Mouse (Mus musculus): ENCODE data around the gene Olfr1209. TPM values are rescaled to one million over a fixed set of nuclear protein-coding genes. Genes with fewer than 3 reads are reported as not detected.

The Olfr1209 gene
- total and polyA plus RNA-seq, 3 experiments: not detected

- H3K36me3 ChIP-seq (replicated peaks in 1 of 2; ENCODE audit: control insufficient read depth in 1 of 2, insufficient read depth in 1 of 2, low read length in 1 of 2): no peaks in the 10 kb centered on the region
- dilution Hi-C loops (cut with MboI; ENCODE audit: extremely low pct_ligation_motif_present, extremely low pct_unique_long_range_greater_than_20kb, low sequenced_read_pairs): no loop called here
- H3K27me3 ChIP-seq (replicated peaks): no peaks in the 10 kb centered on the region
- H3K27ac ChIP-seq (ENCODE audit: insufficient read depth, low read depth): no peak within 1 kb of the TSS
- H3K4me2 ChIP-seq (ENCODE audit: insufficient read depth, low read depth, poor library complexity, severe bottlenecking): no peak within 1 kb of the TSS
- in situ Hi-C loops (cut with MboI; ENCODE audit: low pct_ligation_motif_present, low pct_unique_long_range_greater_than_20kb, low sequenced_read_pairs): no loop called here
- H3K4me3 ChIP-seq (replicated peaks in 1 of 3; ENCODE audit: low read depth in 2 of 3, low read length in 2 of 3, poor library complexity in 1 of 3): no peak within 1 kb of the TSS
- no peak within 1 kb of the TSS for H3K9ac ChIP-seq (ENCODE audit: insufficient read depth, low read depth)
- DNase-seq (ENCODE audit: extremely low read depth): no peak
- TF ChIP-seq JUND (conservative IDR thresholded peaks at IDR 0.05; ENCODE audit: low read depth, low read length): no peak
- no peak for TF ChIP-seq POLR2AphosphoS2 (IDR thresholded peaks at IDR 0.05; ENCODE audit: low read depth, low read length)
- no peak for TF ChIP-seq MAX (IDR thresholded peaks at IDR 0.05; ENCODE audit: low read length)
- TF ChIP-seq UBTF (IDR thresholded peaks at IDR 0.05; ENCODE audit: low read depth, low read length): no peak
- TF ChIP-seq TCF12 (IDR thresholded peaks at IDR 0.05; ENCODE audit: low read depth, low read length): no peak
- TF ChIP-seq HCFC1 (IDR thresholded peaks at IDR 0.05; ENCODE audit: low read depth, low read length): no peak
- TF ChIP-seq RCOR1 (conservative IDR thresholded peaks at IDR 0.05; ENCODE audit: low read depth, low read length): no peak
- TF ChIP-seq GABPA (IDR thresholded peaks at IDR 0.05; ENCODE audit: insufficient replicate concordance, low read depth, low read length): no peak
- TF ChIP-seq USF1 (IDR thresholded peaks at IDR 0.05; ENCODE audit: low read depth, low read length): no peak
- no peak for TF ChIP-seq CHD1 (IDR thresholded peaks at IDR 0.05; ENCODE audit: low read depth, low read length)
- TF ChIP-seq IRF4 (IDR thresholded peaks at IDR 0.05; ENCODE audit: low read depth, low read length): no peak
- TF ChIP-seq USF2 (conservative IDR thresholded peaks at IDR 0.05; ENCODE audit: low read depth, low read length): no peak
- TF ChIP-seq ETS1 (conservative IDR thresholded peaks at IDR 0.05; ENCODE audit: low read depth, low read length): no peak
- no peak for TF ChIP-seq ELF1 (IDR thresholded peaks at IDR 0.05; ENCODE audit: low read depth, low read length)
- no peak for TF ChIP-seq ZC3H11A (IDR thresholded peaks at IDR 0.05; ENCODE audit: low read depth, low read length)
- TF ChIP-seq ZNF384 (IDR thresholded peaks at IDR 0.05; ENCODE audit: low read depth, low read length): no peak
- H3K4me1 ChIP-seq (ENCODE audit: control insufficient read depth in 1 of 2, insufficient read depth in 2 of 2): no peaks in the 10 kb centered on the region
- H3K79me2 ChIP-seq (replicated peaks; ENCODE audit: control insufficient read depth, extremely low read depth, insufficient read depth, poor library complexity, severe bottlenecking): no peaks in the 10 kb centered on the region
- H3K9me3 ChIP-seq (replicated peaks; ENCODE audit: low read length): peaks cover 11% of the 10 kb centered on the region
These were observed 12.7 kb downstream of the Olfr1209 start, which contains the start of gene Olfr1208 for GRCm38 (mm10) chr2:88902211-88902610. TSS of gene Olfr1208 (minus strand) at chr2:88902311.

- Histone ChIP-seq H3K9me3 (replicated peaks; ENCODE audit: low read length) (peaks cover 13% of the 10 kb centered on the region), H3K9ac (ENCODE audit: insufficient read depth, low read depth) (no peak within 1 kb of the TSS), H3K79me2 (replicated peaks; ENCODE audit: control insufficient read depth, extremely low read depth, insufficient read depth, poor library complexity, severe bottlenecking) (no peaks in the 10 kb centered on the region), H3K4me3 (replicated peaks in 1 of 3; ENCODE audit: low read depth in 2 of 3, low read length in 2 of 3, poor library complexity in 1 of 3) (no peak within 1 kb of the TSS), H3K27me3 (replicated peaks) (no peaks in the 10 kb centered on the region), H3K4me2 (ENCODE audit: insufficient read depth, low read depth, poor library complexity, severe bottlenecking) (no peak within 1 kb of the TSS), H3K27ac (ENCODE audit: insufficient read depth, low read depth) (no peak within 1 kb of the TSS), H3K36me3 (replicated peaks in 1 of 2; ENCODE audit: control insufficient read depth in 1 of 2, insufficient read depth in 1 of 2, low read length in 1 of 2) (no peaks in the 10 kb centered on the region), H3K4me1 (ENCODE audit: control insufficient read depth in 1 of 2, insufficient read depth in 2 of 2) (no peaks in the 10 kb centered on the region)
- TF ChIP-seq MAZ (IDR thresholded peaks at IDR 0.05; ENCODE audit: low read depth, low read length): no peak
- TF ChIP-seq ZKSCAN1 (IDR thresholded peaks at IDR 0.05; ENCODE audit: borderline replicate concordance, low read depth, low read length): no peak
- TF ChIP-seq TBP (conservative IDR thresholded peaks at IDR 0.05; ENCODE audit: low read depth, low read length): no peak
- no peak for TF ChIP-seq JUN (IDR thresholded peaks at IDR 0.05; ENCODE audit: insufficient read depth, low read depth, low read length)
- no peak for TF ChIP-seq ZNF384 (IDR thresholded peaks at IDR 0.05; ENCODE audit: low read depth, low read length)
- no peak for TF ChIP-seq UBTF (IDR thresholded peaks at IDR 0.05; ENCODE audit: low read depth, low read length)
- TF ChIP-seq HCFC1 (IDR thresholded peaks at IDR 0.05; ENCODE audit: low read depth, low read length): no peak
- no peak for TF ChIP-seq USF2 (conservative IDR thresholded peaks at IDR 0.05; ENCODE audit: low read depth, low read length)
- TF ChIP-seq ETS1 (conservative IDR thresholded peaks at IDR 0.05; ENCODE audit: low read depth, low read length): no peak
- TF ChIP-seq USF1 (IDR thresholded peaks at IDR 0.05; ENCODE audit: low read depth, low read length): no peak
- no peak for TF ChIP-seq NRF1 (IDR thresholded peaks at IDR 0.05; ENCODE audit: low read depth, low read length)
- TF ChIP-seq PAX5 (IDR thresholded peaks at IDR 0.05; ENCODE audit: low read length): no peak
- no peak for TF ChIP-seq NELFE (IDR thresholded peaks at IDR 0.05; ENCODE audit: low read depth, low read length)
- no peak for TF ChIP-seq KAT2A (IDR thresholded peaks at IDR 0.05; ENCODE audit: insufficient replicate concordance, low read length)
- no peak for TF ChIP-seq POLR2A (IDR thresholded peaks at IDR 0.05; ENCODE audit: low read depth, low read length)
- TF ChIP-seq CHD1 (IDR thresholded peaks at IDR 0.05; ENCODE audit: low read depth, low read length): no peak
- in situ Hi-C loops (cut with MboI; ENCODE audit: low pct_ligation_motif_present, low pct_unique_long_range_greater_than_20kb, low sequenced_read_pairs): no loop called here
- no peak for DNase-seq (ENCODE audit: extremely low read depth)
- dilution Hi-C loops (cut with MboI; ENCODE audit: extremely low pct_ligation_motif_present, extremely low pct_unique_long_range_greater_than_20kb, low sequenced_read_pairs): no loop called here
These were observed 52.0 kb downstream of the Olfr1209 start, which contains the start of gene Olfr1206 for GRCm38 (mm10) chr2:88862931-88863330. TSS of gene Olfr1206 (plus strand) at chr2:88863231.
